Mouse (Mus musculus) 416B (cell line): ENCODE measurements around the gene Ptbp3.

Source experiments
- DNase-seq: peaks from one replicate; pipeline ENCODE4 v3.0.0; 2011; ENCODE audit warnings: low read depth

Ptbp3 gene

GRCm38 (mm10) chr4:59435951-59436350, 113.2 kb downstream of the Ptbp3 start:
- DNase-seq = peak; percentile 84

GRCm38 (mm10) chr4:59434039-59434438, 115.1 kb downstream of the Ptbp3 start:
- DNase-seq = no peak

- peak; percentile 24 for DNase-seq
These were observed 120.0 kb downstream of the Ptbp3 start for GRCm38 (mm10) chr4:59429128-59429527.

- no peak for DNase-seq
These were observed 122.7 kb downstream of the Ptbp3 start for GRCm38 (mm10) chr4:59426429-59426828.

- no peak for DNase-seq
These were observed 126.4 kb downstream of the Ptbp3 start for GRCm38 (mm10) chr4:59422808-59423207.

- DNase-seq = no peak
These were observed 127.0 kb downstream of the Ptbp3 start for GRCm38 (mm10) chr4:59422025-59422783.
